Mouse (Mus musculus) G1E (cell line): Measurements from ENCODE around the gene Pgpep1l.

Experiments
- CTCF ChIP-seq: IDR thresholded peaks from 2 replicates; pipeline ENCODE4 v1.5.1; 2012; ENCODE audit warnings: low read depth, low read length, inconsistent platforms, mixed read lengths
- GATA1 ChIP-seq: IDR thresholded peaks from 2 replicates; pipeline ENCODE4 v1.6.1; 2012; ENCODE audit warnings: borderline replicate concordance, low read length, inconsistent platforms, mixed read lengths
- GATA2 ChIP-seq: IDR thresholded peaks from 2 replicates; pipeline ENCODE4 v1.6.1; 2012; ENCODE audit warnings: low read depth, low read length, inconsistent platforms, borderline replicate concordance

DNA sequence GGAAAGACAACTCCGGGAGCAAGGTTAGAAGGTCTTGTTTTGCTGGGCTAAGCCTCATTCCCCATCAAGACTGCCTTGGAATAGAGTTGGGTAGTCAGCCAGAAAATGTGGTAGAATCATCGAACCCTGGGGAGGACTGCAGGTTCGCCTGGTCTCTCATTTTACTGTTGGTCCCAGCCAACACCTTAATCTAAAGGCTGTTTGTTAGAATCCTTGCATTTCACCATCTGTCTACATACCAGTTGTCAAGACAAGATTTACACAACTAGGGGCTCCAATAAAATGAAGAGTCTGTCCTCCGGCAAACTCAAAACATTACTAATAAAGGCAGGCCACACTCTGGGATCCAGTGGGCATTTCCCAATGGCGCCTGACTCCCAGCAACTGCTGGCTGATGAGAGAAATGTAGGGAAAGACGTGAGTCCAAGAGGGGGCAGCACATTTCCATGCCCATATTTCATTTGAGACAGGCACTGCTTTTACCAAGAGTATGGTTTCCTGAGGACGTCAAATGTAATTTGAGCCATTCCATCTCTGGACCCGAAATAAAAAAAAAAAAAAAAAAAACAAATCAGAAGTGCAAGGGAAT is 1.3 kb downstream of the Pgpep1l start:
- TF ChIP-seq CTCF: no peak
- no peak for TF ChIP-seq GATA2
- TF ChIP-seq GATA1: no peak
